Mouse (Mus musculus) cortical plate, adult 2 months (tissue): ENCODE measurements around the gene Cpne9.

Experiments used
- CTCF ChIP-seq: fragments of 200-500 bp; IDR thresholded peaks from 2 replicates; pipeline ENCODE4 v1.5.1; 2011; ENCODE audit warnings: mild to moderate bottlenecking, control low read depth, low read length; ENCODE audit not compliant: insufficient read depth; ENCODE audit errors: extremely low read depth
- POLR2A ChIP-seq: fragments of 200-500 bp; IDR thresholded peaks from 2 replicates; pipeline ENCODE4 v1.6.1; 2011; ENCODE audit warnings: mild to moderate bottlenecking, low read length, control low read depth; ENCODE audit not compliant: insufficient read depth; ENCODE audit errors: extremely low read depth

DNA sequence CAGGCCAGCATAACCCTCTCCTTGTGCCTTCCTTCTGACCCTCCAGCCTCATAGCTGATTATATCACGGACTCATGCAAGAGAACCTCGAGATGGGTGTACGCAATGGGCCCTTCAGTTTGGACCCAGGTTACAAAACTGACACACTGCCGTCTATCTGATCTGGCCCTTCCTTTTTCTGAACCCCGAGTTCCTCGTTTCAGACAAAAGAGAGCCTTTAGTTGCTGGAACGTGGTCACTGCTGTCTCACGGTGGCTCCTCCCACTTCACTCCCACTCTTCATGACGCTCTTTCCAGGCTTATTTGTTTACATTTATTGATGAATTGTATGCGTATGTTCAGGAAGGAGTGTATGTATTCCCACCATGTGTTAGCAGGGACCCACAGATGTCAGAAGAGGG lies 69.5 kb downstream of the Cpne9 start:
- TF ChIP-seq CTCF (no peak), POLR2A (no peak)
